Mouse (Mus musculus): ENCODE data around the gene Lect2. TPM values are rescaled to one million over a fixed set of nuclear protein-coding genes. Genes with fewer than 3 reads are reported as not detected.

The Lect2 gene
- not detected for polyA plus RNA-seq (2012; fragmentation: generic; extraction: Trizol)
- long read RNA-seq, experiment 1, result 0 reads
- long read RNA-seq, experiment 2, result 0 reads

GRCm38 (mm10) chr13:56548401-56548800 lies at the start of gene Lect2:
Gene Lect2, minus strand, starts transcription at chr13:56548502.
- H3K27me3 ChIP-seq (ENCODE audit: control insufficient read depth, insufficient read depth, insufficient read length), result no peaks in the 10 kb centered on the region
- TF ChIP-seq MYOD1 (IDR thresholded peaks at IDR 0.05; ENCODE audit: control insufficient read depth, insufficient read length, low read depth), result no peak
- no peak for TF ChIP-seq MYOG (IDR thresholded peaks at IDR 0.05; ENCODE audit: control insufficient read depth, extremely low read depth, insufficient read length)
- no peak for TF ChIP-seq CTCF (IDR thresholded peaks at IDR 0.05; ENCODE audit: control insufficient read depth, insufficient read depth, insufficient read length)
- no peak for TF ChIP-seq USF1 (IDR thresholded peaks at IDR 0.05; ENCODE audit: low read depth)
- TF ChIP-seq CEBPB (IDR thresholded peaks at IDR 0.05; ENCODE audit: low read depth), result no peak
- no peak for TF ChIP-seq MAX (IDR thresholded peaks at IDR 0.05)
- no peak for TF ChIP-seq FOSL1 (IDR thresholded peaks at IDR 0.05; ENCODE audit: insufficient read depth, low read length, poor library complexity, severe bottlenecking)
- no peaks in the 10 kb centered on the region for H3K36me3 ChIP-seq (ENCODE audit: control insufficient read depth, insufficient read depth)
- no peak within 1 kb of the TSS for H3K4me3 ChIP-seq (ENCODE audit: insufficient read depth, poor library complexity, severe bottlenecking)
- H3ac ChIP-seq (ENCODE audit: control insufficient read depth, insufficient read length, low read depth), result no peak within 1 kb of the TSS
- no peaks in the 10 kb centered on the region for H3K79me2 ChIP-seq (ENCODE audit: control insufficient read depth, insufficient read depth)
- H3K79me3 ChIP-seq (ENCODE audit: low read depth), result no peaks in the 10 kb centered on the region

GRCm38 (mm10) chr13:56597296-56597695 lies 49.0 kb upstream of the Lect2 start:
- Histone ChIP-seq H3K79me3 (ENCODE audit: low read depth) (no peaks in the 10 kb centered on the region), H3ac (ENCODE audit: control insufficient read depth, insufficient read length, low read depth) (no peak overlapping the region), H3K36me3 (ENCODE audit: control insufficient read depth, insufficient read depth) (no peaks in the 10 kb centered on the region), H3K79me2 (ENCODE audit: control insufficient read depth, insufficient read depth) (no peaks in the 10 kb centered on the region), H3K4me3 (ENCODE audit: insufficient read depth, poor library complexity, severe bottlenecking) (no peak overlapping the region), H3K27me3 (ENCODE audit: control insufficient read depth, insufficient read depth, insufficient read length) (no peaks in the 10 kb centered on the region)
- TF ChIP-seq FOSL1 (IDR thresholded peaks at IDR 0.05; ENCODE audit: insufficient read depth, low read length, poor library complexity, severe bottlenecking), result no peak

- TF ChIP-seq MYOG (IDR thresholded peaks at IDR 0.05; ENCODE audit: control insufficient read depth, extremely low read depth, insufficient read length), result no peak
- no peak for TF ChIP-seq MAX (IDR thresholded peaks at IDR 0.05)
- no peak for TF ChIP-seq MYOD1 (IDR thresholded peaks at IDR 0.05; ENCODE audit: control insufficient read depth, insufficient read length, low read depth)
- no peak for TF ChIP-seq CEBPB (IDR thresholded peaks at IDR 0.05; ENCODE audit: low read depth)
- no peak for TF ChIP-seq FOSL1 (IDR thresholded peaks at IDR 0.05; ENCODE audit: insufficient read depth, low read length, poor library complexity, severe bottlenecking)
- no peak for TF ChIP-seq USF1 (IDR thresholded peaks at IDR 0.05; ENCODE audit: low read depth)
- no peak for TF ChIP-seq CTCF (IDR thresholded peaks at IDR 0.05; ENCODE audit: control insufficient read depth, insufficient read depth, insufficient read length)
- H3K79me3 ChIP-seq (ENCODE audit: low read depth), result no peaks in the 10 kb centered on the region
- H3K79me2 ChIP-seq (ENCODE audit: control insufficient read depth, insufficient read depth), result no peaks in the 10 kb centered on the region
- H3K36me3 ChIP-seq (ENCODE audit: control insufficient read depth, insufficient read depth), result no peaks in the 10 kb centered on the region
- H3ac ChIP-seq (ENCODE audit: control insufficient read depth, insufficient read length, low read depth), result no peak overlapping the region
- H3K4me3 ChIP-seq (ENCODE audit: insufficient read depth, poor library complexity, severe bottlenecking), result no peak overlapping the region
- H3K27me3 ChIP-seq (ENCODE audit: control insufficient read depth, insufficient read depth, insufficient read length), result no peaks in the 10 kb centered on the region
Measured at GRCm38 (mm10) chr13:56595246-56595645, 46.9 kb upstream of the Lect2 start.

GRCm38 (mm10) chr13:56593961-56594391 lies 45.7 kb upstream of the Lect2 start:
- Histone ChIP-seq H3K79me3 (ENCODE audit: low read depth) (no peaks in the 10 kb centered on the region), H3K27me3 (ENCODE audit: control insufficient read depth, insufficient read depth, insufficient read length) (no peaks in the 10 kb centered on the region), H3K4me3 (ENCODE audit: insufficient read depth, poor library complexity, severe bottlenecking) (no peak overlapping the region), H3K79me2 (ENCODE audit: control insufficient read depth, insufficient read depth) (no peaks in the 10 kb centered on the region), H3K36me3 (ENCODE audit: control insufficient read depth, insufficient read depth) (no peaks in the 10 kb centered on the region), H3ac (ENCODE audit: control insufficient read depth, insufficient read length, low read depth) (no peak overlapping the region)
- no peak for TF ChIP-seq USF1 (IDR thresholded peaks at IDR 0.05; ENCODE audit: low read depth)
- no peak for TF ChIP-seq MAX (IDR thresholded peaks at IDR 0.05)
- TF ChIP-seq MYOD1 (IDR thresholded peaks at IDR 0.05; ENCODE audit: control insufficient read depth, insufficient read length, low read depth), result no peak
- no peak for TF ChIP-seq MYOG (IDR thresholded peaks at IDR 0.05; ENCODE audit: control insufficient read depth, extremely low read depth, insufficient read length)
- TF ChIP-seq FOSL1 (IDR thresholded peaks at IDR 0.05; ENCODE audit: insufficient read depth, low read length, poor library complexity, severe bottlenecking), result no peak
- TF ChIP-seq CTCF (IDR thresholded peaks at IDR 0.05; ENCODE audit: control insufficient read depth, insufficient read depth, insufficient read length), result no peak
- TF ChIP-seq CEBPB (IDR thresholded peaks at IDR 0.05; ENCODE audit: low read depth), result no peak

- TF ChIP-seq CEBPB (IDR thresholded peaks at IDR 0.05; ENCODE audit: low read depth) (no peak), MYOD1 (IDR thresholded peaks at IDR 0.05; ENCODE audit: control insufficient read depth, insufficient read length, low read depth) (no peak), CTCF (IDR thresholded peaks at IDR 0.05; ENCODE audit: control insufficient read depth, insufficient read depth, insufficient read length) (no peak), MYOG (IDR thresholded peaks at IDR 0.05; ENCODE audit: control insufficient read depth, extremely low read depth, insufficient read length) (no peak), FOSL1 (IDR thresholded peaks at IDR 0.05; ENCODE audit: insufficient read depth, low read length, poor library complexity, severe bottlenecking) (no peak), MAX (IDR thresholded peaks at IDR 0.05) (no peak), USF1 (IDR thresholded peaks at IDR 0.05; ENCODE audit: low read depth) (no peak)
- H3ac ChIP-seq (ENCODE audit: control insufficient read depth, insufficient read length, low read depth), result no peak overlapping the region
- no peak overlapping the region for H3K4me3 ChIP-seq (ENCODE audit: insufficient read depth, poor library complexity, severe bottlenecking)
- no peaks in the 10 kb centered on the region for H3K79me2 ChIP-seq (ENCODE audit: control insufficient read depth, insufficient read depth)
- H3K36me3 ChIP-seq (ENCODE audit: control insufficient read depth, insufficient read depth), result no peaks in the 10 kb centered on the region
- H3K27me3 ChIP-seq (ENCODE audit: control insufficient read depth, insufficient read depth, insufficient read length), result no peaks in the 10 kb centered on the region
- no peaks in the 10 kb centered on the region for H3K79me3 ChIP-seq (ENCODE audit: low read depth)
Measured at GRCm38 (mm10) chr13:56593196-56593595, 44.9 kb upstream of the Lect2 start.

- H3ac ChIP-seq (ENCODE audit: control insufficient read depth, insufficient read length, low read depth), result no peak overlapping the region
Measured at GRCm38 (mm10) chr13:56591939-56592338, 43.6 kb upstream of the Lect2 start.

More at GRCm38 (mm10) chr13:56591939-56592338, 43.6 kb upstream of the Lect2 start:
- no peaks in the 10 kb centered on the region for H3K79me2 ChIP-seq (ENCODE audit: control insufficient read depth, insufficient read depth)
- H3K79me3 ChIP-seq (ENCODE audit: low read depth), result no peaks in the 10 kb centered on the region
- no peaks in the 10 kb centered on the region for H3K27me3 ChIP-seq (ENCODE audit: control insufficient read depth, insufficient read depth, insufficient read length)
- no peaks in the 10 kb centered on the region for H3K36me3 ChIP-seq (ENCODE audit: control insufficient read depth, insufficient read depth)
- TF ChIP-seq CEBPB (IDR thresholded peaks at IDR 0.05; ENCODE audit: low read depth) (no peak), CTCF (IDR thresholded peaks at IDR 0.05; ENCODE audit: control insufficient read depth, insufficient read depth, insufficient read length) (no peak), FOSL1 (IDR thresholded peaks at IDR 0.05; ENCODE audit: insufficient read depth, low read length, poor library complexity, severe bottlenecking) (no peak), MAX (IDR thresholded peaks at IDR 0.05) (no peak), MYOG (IDR thresholded peaks at IDR 0.05; ENCODE audit: control insufficient read depth, extremely low read depth, insufficient read length) (no peak), USF1 (IDR thresholded peaks at IDR 0.05; ENCODE audit: low read depth) (no peak), MYOD1 (IDR thresholded peaks at IDR 0.05; ENCODE audit: control insufficient read depth, insufficient read length, low read depth) (no peak)
- no peak overlapping the region for H3K4me3 ChIP-seq (ENCODE audit: insufficient read depth, poor library complexity, severe bottlenecking)

All from C2C12 (cell line).